Mouse (Mus musculus): ENCODE measurements around the gene Nup54. TPM values are rescaled to one million over a fixed set of nuclear protein-coding genes. Genes with fewer than 3 reads are reported as not detected.

The Nup54 gene
- total RNA-seq (2021): 10 to 100 TPM; 30.2 to 33.8 TPM
- long read RNA-seq, experiment 1, transcript Nup54-201 (12 exons, 2,352 nt): major isoform, 5 of 15 reads
- long read RNA-seq, experiment 1, partial matches to known transcripts: 0 of 15 reads
- long read RNA-seq, experiment 1, other reads (novel, unspliced or antisense): 10 of 15 reads
- long read RNA-seq, experiment 2, partial matches to known transcripts: 0 of 22 reads
- long read RNA-seq, experiment 2, other reads (novel, unspliced or antisense): 19 of 22 reads

DNA sequence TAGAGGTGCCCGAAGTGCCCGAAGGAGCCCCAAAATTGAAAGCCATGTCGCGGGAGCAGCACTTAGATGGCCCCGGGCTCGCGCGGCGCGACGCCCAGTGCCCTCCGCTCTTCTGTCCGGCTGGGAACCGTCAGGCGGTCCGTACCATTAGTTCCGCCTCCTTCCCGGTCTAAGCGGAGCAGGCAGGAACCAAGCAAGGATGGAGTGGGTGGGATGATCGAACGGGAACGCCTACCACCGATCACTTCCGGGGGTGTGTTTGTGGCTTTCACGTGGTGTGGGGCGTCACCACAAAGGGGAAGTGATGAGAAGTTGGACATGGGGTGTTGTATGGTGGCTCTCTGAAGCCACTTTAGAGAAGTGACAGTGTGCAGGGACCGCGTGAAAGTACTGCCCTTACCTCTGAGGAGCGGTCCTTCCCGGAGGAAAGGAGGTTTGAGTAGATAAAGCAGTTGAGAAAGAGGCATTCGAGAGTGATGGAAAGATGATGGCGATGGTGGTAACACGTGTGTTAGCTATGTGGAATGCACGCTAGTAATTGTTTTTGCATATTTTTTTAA lies at the start of gene Nup54:
Nup54 (minus strand) TSS at position 195 of the 560 bp plus-strand sequence.
- DNase-seq (ENCODE audit: low spot score in 2 of 2): peak; percentile 95 to 98

DNA sequence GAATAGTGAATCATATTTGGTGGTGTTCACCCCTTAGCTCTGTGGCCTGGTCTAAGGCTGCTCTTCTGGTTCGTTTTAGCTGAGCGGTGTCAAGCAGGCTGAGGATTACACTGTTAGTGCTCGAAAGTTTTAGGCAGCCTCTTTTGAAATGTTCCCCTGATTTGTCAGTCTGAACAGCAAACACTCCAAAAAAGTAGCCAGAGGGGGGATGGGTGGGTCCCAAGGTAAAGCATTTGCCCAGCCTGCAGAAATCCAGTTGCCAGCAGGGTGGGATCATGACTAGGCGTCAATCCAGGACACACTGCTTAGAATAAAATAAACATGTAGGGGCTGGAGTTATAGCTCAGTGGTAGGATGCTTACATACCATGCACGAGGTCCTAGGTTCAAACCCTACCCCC lies 37.8 kb upstream of the Nup54 start:
- no peak for DNase-seq (ENCODE audit: low spot score in 2 of 2)

DNA sequence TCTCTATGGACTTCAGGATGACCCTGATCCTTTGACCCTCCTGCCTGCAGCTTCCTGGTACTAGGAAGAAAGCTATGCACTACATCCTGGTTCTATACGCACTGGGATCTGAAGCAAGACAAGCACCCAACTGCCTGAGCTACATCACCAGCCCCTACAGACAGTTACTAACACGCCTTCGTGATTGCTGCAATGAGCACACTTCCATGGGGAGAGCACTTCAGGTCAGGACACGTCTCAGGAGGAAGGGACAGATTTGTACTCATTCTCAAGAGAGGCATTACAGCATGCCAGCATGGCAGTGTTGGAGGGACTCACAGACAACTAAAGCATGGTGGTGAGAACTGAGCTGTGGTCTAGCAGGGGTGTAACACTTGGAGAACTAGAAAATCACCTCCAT lies 36.5 kb upstream of the Nup54 start:
- no peak for DNase-seq (ENCODE audit: low spot score in 2 of 2)

DNA sequence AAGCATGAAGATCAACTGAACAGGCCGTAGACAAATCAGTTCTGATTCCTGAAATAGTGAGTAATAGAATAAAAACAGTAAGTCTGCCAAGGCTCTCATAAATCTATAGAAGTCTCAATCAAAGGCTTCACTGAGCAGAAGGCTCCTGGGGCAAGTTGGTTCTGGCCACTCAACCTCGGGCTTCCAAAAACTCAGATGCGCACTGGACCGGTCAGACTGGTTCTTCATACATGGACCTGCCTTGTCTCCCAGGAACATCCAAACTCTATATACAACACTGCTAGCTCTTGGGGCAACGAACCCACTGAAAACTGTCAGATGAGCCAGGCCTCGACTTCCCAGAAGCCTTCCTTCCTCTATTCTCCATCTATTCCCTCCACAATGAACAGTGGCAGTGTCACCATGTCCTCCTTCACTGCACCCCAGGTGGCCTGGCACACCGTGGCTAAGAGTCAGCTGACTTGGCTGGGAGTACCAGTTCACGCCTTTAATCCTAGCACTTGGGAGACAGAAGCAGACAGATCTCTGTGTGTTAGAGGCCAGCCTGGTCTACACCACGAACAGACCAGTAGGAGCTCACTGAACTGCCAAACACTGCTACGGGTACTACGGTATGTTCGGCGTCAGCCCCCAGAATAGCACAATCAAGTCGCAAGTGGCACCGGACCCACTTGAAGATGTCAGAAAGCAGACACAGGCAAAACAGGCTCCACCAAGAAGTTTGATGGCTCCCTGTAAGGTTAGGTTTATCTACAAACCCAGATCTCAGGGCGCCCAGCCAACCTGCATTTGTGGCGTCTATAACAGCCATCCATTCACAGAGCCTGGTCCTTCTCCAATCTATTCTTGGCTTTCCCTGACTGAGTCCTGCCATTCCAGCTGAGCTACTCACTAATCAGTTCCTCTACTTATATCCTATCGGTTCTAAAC lies 34.4 kb upstream of the Nup54 start:
- no peak for DNase-seq (ENCODE audit: low spot score in 2 of 2)

DNA sequence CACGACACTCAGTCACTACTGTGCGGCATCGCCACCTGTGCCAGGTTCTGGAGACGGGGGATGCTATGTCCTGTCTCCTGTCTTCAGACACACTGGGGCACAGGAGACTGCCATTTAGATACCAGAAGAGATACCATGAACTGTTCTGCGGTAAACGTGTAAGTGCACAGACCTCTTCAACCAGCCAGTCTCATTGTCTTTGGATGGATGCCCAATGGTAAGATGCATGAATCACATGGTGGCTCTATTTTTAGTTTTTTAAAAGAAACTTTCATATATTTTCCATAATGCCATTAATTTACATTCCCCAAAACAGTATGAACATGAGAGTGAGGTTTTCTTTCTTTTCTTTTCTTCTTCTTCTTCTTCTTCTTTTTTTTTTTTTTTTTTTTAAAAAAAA lies 33.2 kb upstream of the Nup54 start:
- DNase-seq (ENCODE audit: low spot score in 2 of 2): no peak

DNA sequence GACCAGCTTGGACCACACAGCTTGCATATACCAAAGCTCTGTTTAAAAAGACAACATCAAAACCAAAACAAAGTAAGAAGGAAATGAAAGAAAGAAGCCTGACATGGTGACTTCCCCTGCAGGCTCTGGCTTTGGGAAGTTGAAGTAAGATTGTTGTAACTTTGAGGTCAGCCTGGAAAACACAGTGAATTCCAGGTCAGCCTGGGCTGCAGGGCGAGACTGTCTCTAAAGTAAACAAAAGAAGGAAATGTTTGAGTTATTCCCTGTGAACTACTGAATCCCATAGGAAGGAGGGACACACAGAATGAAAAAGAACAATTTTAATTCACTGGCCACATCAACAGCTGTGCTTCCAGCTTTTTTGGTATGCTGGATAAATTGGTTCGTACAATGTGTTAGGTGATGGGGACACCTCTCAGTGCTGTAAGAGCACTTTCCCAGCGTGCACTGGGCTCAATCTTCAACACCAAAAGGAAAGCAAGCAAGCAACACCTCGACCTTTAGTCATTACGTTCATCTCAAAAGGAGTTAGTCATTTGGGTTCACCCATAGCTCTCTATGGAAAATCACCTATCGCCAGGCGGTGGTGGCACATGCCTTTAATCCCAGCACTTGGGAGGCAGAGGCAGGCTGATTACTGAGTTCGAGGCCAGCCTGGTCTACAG lies 32.2 kb upstream of the Nup54 start:
- DNase-seq (ENCODE audit: low spot score in 2 of 2): no peak

DNA sequence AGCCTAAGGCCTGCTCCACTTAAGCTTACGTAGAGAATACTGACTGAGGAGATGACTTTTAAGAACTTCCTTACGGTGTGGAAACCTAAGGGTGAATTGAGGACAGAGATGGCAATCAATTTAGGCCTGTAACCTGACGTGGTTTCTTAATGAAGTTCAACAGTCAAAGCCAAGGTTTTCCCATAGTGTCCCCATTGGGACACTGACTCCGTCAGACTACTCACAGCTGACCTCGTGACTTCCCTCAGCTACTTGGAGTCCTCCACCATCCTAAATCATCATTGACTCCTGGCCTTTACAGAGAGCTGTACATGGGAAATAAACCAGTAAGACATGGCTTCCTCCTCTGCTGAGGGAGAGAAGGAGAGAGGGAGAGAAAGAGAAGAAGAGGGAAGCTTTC lies 30.5 kb upstream of the Nup54 start:
- no peak for DNase-seq (ENCODE audit: low spot score in 2 of 2)

DNA sequence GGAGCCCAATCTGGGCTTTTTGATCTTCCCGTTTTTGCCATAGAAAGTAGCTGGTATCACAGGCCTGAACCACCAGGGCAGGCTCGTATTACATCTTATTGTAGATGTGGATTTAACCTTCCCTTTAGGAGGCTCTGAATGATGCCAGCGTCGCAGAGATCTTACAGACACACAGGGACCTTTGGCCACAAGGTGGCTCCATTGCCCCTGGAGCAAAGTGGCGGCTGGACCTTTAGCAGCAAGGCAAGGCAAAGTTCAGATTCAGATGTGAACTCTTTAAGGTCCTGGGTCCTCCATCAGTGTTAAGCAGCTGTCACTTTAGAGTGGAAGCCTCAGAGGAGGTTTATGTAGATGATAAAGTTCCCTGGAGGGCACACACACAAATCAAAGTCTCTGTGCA lies 26.3 kb upstream of the Nup54 start:
- DNase-seq (ENCODE audit: low spot score in 2 of 2): peak; percentile 11 to 49

DNA sequence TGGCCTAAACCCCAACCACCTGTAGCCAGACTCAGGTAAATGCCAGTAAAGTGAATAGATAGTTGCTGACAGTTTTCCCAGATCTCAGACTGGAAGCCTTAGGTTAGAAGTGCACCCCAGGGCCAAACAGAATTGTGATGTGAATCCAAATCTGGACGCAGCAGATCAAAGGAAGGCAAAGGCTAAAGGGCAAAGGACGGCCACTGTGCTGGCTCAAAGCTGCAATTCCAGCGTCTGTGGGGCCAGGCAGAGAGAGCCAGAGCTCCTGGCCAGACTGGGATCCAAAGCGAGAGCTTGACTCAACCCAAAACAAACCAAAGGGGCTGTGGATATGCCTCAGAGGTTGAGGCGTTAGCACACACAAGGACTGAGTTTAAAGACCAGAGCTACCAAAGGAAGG lies 23.7 kb upstream of the Nup54 start:
- DNase-seq (ENCODE audit: low spot score in 2 of 2): no peak

DNA sequence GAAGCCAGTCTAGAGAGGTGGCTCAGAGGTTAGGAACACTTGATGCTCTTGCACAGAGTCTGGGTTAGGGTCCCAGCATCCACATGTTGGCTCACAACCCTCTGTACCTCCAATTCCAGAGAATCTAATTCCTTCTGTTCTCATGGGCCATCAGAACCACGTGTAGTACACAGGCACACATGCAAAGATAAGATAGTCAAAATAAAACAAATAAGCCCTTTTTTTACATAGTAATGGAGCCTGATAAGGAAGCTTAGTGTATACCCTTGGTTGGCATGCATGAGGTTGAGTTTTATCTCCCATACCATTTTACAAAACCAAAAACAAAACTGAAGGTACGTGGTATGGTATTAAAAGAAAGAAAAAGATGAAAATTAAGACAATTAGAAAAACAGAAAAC lies 22.4 kb upstream of the Nup54 start:
- DNase-seq (ENCODE audit: low spot score in 2 of 2): no peak

DNA sequence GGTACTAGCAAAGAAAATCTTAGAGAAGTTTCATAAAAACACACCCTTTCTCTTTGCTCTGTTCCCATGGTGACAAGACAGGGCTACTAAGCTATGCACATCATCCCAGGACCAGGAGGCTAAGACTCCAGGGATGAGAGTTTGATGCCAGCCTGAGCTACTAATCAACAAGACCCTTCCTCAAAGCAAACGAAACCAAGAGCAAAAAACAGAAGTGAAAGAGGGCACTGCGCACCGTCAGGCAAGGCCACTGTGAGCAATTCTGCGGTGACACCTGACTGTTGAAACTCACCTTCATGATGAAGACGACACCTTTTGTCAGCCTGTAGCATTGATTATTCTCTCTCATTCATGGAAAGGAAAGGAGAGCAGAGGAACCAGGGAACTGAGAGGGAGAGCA lies 17.9 kb upstream of the Nup54 start:
- DNase-seq (ENCODE audit: low spot score in 2 of 2): no peak

DNA sequence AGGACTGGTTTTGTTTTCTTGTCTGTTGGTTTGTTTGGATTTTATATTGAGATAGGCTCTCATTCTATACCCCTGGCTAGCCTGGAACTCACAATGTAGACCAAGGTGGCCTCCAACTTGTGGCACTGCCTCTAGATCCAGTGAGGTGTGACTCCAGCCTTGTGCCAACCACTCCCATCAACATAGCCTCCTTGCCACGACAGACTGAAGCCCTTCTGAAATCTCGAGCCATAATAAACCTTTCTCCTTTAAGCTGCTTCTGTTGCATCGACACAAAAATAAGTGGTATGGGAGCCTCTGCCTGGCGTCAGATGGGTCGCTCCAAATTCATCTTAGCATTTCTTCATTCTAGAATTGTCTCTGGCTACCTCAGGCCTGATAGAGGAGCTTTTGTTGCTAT lies 11.7 kb upstream of the Nup54 start:
- DNase-seq (ENCODE audit: low spot score in 2 of 2): no peak

DNA sequence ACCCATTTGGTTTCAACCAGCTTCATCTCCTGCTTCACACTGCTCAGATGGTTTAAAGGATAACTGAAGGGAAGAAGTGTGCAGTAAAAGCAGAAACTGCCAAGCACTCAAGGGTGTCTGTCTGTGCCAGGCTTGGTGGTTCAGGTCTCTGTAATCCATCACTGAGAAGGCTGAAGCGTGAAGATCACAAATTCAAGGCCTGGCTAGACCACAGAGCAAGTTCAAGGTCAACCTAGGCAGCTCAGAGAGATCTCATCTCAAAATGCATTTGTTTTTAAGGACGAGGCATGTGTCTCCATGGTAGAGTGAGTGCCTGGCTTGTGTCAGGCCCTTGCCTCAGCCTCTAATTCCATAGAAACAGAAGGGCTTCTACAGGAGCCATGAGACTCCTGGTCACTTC lies 10.0 kb upstream of the Nup54 start:
- DNase-seq (ENCODE audit: low spot score in 2 of 2): no peak

DNA sequence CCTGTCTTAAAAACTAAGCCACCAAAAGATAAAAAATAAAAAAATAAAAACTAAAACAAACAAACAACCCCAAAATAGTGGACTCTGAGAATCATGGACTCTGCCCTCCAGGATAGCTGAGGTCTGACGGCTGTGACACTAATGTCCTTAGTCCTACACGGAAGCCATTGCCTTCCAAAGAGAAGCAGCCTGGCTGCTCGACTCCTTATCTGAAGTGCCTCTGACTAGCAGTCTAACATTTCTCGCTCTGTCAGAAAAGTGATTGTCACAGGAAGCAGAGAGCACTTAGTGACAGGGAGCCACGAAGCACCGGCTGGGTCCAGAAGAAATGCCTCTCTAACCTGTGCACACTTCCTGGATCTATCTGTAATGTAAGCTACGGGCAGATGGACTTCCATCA lies 7.9 kb upstream of the Nup54 start:
- no peak for DNase-seq (ENCODE audit: low spot score in 2 of 2)

DNA sequence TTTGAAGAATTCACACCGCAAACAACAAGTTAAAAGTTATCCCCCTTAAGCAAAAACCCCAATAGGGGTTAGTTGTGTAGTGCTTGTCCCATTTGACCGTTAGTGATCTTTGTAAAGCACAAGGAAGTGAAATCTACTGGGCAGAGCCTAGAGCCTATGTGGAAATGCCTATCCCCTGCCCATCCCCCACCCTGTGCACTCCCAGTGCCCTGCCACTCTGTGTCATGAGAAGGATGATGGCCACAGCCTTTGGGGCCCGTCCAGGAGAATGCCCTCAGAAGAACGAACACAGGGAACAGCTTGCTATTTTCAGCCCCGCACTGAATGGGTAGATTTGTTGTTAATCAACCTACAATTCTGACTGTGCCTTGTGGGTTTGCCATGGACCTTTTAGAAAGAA lies 6.5 kb upstream of the Nup54 start:
- no peak for DNase-seq (ENCODE audit: low spot score in 2 of 2)

DNA sequence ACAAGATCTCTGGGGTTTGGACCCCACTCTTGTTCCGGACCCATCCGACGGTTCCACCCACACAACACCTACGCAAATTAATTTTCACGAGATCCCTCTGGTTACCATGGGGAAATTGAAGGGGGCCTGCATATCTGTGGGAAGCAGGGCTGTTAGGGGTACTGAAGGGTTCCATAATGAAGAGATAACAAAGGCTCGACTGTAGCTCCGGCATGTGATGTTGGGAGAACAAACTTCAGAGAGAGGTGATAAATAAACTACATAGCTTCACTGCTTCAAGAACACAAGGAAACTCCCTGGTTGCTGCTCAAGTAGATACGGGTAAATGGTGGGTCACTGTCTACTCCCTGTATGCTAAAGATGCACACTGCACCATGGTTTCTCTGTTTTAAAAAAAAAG lies 3.5 kb upstream of the Nup54 start:
- no peak for DNase-seq (ENCODE audit: low spot score in 2 of 2)

DNA sequence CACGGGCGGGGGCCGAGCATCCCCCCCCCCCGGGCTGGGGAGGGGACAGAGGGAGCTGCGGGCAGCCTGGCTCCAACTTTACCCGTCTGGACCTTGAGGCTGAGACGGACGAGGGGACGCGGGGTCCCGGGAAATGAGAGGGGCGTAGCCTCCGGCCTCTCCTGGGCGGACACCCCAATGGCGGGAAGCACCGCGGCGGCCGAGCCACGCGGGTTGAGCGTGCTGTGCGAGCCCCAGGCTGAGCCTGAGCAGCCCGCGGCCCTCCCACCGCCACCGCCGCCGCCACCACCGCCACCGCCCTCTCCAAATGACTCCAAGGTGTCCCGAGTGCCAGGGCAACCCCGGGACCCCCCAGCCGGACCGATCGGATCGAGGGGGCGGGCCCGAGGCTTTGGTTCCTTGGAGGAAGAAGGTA lies 441 bp downstream of the Nup54 start:
- DNase-seq (ENCODE audit: low spot score in 2 of 2): peak in 1 of 2 experiments; percentile 24

DNA sequence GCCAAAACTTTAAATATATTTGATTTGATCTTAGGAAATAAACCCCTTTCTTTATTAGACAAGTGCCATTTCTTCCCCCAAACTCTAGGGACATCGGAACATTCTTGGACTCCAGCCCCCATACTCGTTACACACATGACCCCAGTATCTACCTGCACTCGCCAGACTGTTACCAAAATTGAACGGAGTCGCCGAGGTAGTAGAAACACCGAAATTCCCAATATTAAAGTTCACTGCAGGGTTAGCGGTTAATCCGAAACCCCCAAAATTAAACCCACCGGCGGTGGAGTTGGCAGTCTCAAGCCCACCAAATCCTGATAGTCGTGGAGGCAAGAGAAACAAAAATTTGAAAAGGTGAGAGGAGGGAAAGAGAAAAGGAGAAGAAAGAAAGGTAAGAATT lies 949 bp downstream of the Nup54 start:
- DNase-seq (ENCODE audit: low spot score in 2 of 2): no peak

DNA sequence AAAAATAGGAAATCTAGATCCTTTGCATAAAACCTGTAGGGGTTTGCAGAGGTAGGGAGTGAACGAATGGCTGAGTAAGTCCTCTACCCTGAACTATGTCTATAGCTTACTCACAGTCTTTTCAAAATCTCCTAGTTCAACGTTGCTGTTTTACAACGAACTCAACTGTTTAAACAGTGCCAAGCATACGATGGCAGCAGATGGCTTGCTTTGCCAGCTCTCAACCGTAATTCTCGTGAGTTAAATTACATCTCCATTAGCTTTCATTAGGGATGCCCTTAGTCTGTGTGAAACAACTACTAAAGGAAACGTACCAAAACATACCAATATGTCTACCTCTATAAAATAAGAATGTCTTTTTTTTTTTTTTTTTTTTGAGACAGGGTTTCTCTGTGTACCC lies 3.4 kb downstream of the Nup54 start:
- DNase-seq (ENCODE audit: low spot score in 2 of 2): peak in 1 of 2 experiments; percentile 41

DNA sequence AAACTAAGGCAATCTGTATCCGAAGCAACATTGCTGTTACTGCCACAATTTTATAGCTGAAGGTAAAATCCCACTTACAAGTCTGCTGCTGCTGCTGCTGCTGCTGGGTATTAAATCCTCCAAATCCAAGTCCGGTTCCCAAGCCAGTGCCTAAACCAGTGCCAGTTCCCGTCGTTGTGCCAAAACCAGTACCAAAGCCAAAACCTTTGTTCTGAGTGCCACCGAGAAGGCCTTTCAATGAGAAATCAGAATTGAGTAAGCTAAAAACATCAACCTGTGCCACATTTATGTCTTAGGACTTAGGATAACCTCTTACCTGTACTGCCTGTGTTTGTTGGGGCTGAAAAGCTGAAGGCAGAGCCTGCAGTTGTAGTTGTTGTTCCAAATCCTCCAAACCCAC lies 4.3 kb downstream of the Nup54 start:
- peak; percentile 13 to 69 for DNase-seq (ENCODE audit: low spot score in 2 of 2)

DNA sequence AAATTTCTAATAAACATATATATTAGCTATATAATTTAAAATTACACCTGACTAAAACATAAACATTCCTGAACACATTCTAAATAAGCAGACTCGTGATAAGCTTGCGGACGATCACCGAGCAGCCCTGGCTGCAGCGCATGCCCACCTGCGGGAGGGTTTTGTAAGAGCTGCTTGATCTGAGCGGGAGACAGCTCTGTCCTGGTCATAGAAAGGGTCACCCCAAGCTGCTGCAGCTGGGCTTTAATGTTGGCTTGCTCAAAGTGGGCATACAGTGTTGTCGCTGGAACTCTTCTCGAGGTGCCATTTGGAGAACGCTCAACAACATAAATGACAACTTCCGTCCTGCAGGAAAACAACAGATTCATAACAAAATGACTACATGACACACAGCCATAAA lies 10.9 kb downstream of the Nup54 start:
- DNase-seq (ENCODE audit: low spot score in 2 of 2): no peak

DNA sequence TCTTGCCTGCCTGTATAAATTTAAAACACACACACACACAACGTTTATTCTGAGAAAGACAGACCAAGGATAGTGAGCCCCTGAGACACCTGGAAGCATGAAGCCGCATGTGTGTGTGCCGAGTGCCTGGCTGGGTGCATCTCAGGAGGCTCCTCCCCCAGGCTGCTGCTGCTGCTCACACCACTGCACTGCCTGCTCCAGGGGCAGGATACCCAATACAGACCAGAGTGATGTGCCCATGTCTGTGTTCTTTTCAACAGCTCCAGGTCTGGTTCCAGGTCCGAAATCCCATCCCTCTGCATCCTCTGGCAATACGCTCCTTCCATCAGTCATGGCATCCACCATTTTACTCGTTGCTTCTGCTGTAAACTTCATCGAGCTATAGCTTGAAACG lies 21.0 kb downstream of the Nup54 start:
- no peak for DNase-seq (ENCODE audit: low spot score in 2 of 2)

All from layer of hippocampus, postnatal 14 days (tissue).